Mouse (Mus musculus): ENCODE data around the gene Zcchc2.

Zcchc2 gene

GRCm38 (mm10) chr1:106064291-106064690 lies 74.1 kb downstream of the Zcchc2 start:
- in situ Hi-C loops (cut with MboI; ENCODE audit: unreplicated experiment in 2 of 2): loop anchor here (10.0 to 25.0 kb wide), 5 partner anchors 149 to 1373 kb away; partner anchors contain the start of genes Pign (in 1 of the 2) and Relch (in 1 of the 2)

DNA sequence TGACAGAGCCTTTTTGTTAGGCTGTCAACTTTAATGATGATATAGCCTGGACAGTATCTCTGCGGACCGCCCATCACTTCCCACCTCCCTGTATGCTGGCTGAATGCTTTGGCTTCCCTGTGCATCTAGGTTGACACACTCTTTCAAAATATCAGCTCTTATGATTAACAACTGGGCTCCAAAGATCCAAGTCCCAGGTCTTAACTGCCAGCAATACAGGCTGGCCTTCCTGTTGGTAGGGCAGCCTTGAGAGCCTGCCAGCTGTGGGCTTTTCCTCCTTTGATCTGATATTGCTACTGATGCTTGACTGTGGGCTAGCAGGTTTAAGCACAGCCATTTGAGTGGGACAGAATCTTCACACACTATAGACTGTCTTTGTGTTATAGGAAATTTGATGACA lies 74.5 kb downstream of the Zcchc2 start:
- in situ Hi-C loops (cut with MboI; ENCODE audit: unreplicated experiment in 2 of 2): loop anchor here (5.0 to 25.0 kb wide), 6 partner anchors 72 to 1373 kb away; partner anchors contain the start of genes Pign (in 1 of the 2), Relch (in 1 of the 2) and Zcchc2 (in 1 of the 2)

DNA sequence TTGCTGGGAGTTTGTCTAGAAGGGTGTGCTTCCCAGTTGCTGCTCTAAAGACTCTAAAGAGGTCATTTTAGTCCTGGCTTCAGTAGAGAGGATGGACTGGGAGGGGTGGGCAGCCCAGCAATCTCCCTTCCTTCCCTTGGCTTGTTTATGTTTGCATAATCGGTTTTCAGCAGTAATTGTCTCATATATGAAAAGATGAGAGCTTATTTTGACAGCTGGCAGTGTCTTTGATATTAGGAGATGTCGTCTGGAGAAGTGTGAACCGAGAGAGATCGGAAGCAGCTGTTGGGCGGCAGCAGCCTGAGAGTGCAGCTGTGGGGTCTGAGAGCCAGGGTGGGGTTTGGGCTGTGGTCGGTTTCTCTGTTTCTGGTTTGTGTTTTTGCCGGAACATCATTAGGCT lies 75.5 kb downstream of the Zcchc2 start:
- in situ Hi-C loops (cut with MboI; ENCODE audit: unreplicated experiment in 2 of 2): loop anchor here (5.0 to 25.0 kb wide), 6 partner anchors 73 to 1372 kb away; partner anchors contain the start of genes Pign (in 1 of the 2), Relch (in 1 of the 2) and Zcchc2 (in 1 of the 2)

GRCm38 (mm10) chr1:106067306-106067705 lies 77.1 kb downstream of the Zcchc2 start:
- in situ Hi-C loops (cut with MboI; ENCODE audit: unreplicated experiment in 2 of 2): loop anchor here (5.0 to 25.0 kb wide), 6 partner anchors 75 to 1370 kb away; partner anchors contain the start of genes Pign (in 1 of the 2), Relch (in 1 of the 2) and Zcchc2 (in 1 of the 2)

GRCm38 (mm10) chr1:106069867-106070543 lies 79.8 kb downstream of the Zcchc2 start:
- in situ Hi-C loops (cut with MboI; ENCODE audit: unreplicated experiment in 2 of 2): loop anchor here (5.0 to 25.0 kb wide), 10 partner anchors 77 to 1367 kb away; partner anchors contain the start of genes Pign (in 1 of the 2), Relch (in 1 of the 2) and Zcchc2 (in 1 of the 2)

- in situ Hi-C loops (cut with MboI; ENCODE audit: unreplicated experiment in 2 of 2): loop anchor here (5.0 to 25.0 kb wide), 8 partner anchors 76 to 1366 kb away; partner anchors contain the start of genes Pign (in 1 of the 2) and Relch (in 1 of the 2)
Measured at GRCm38 (mm10) chr1:106070814-106071213, 80.6 kb downstream of the Zcchc2 start.

DNA sequence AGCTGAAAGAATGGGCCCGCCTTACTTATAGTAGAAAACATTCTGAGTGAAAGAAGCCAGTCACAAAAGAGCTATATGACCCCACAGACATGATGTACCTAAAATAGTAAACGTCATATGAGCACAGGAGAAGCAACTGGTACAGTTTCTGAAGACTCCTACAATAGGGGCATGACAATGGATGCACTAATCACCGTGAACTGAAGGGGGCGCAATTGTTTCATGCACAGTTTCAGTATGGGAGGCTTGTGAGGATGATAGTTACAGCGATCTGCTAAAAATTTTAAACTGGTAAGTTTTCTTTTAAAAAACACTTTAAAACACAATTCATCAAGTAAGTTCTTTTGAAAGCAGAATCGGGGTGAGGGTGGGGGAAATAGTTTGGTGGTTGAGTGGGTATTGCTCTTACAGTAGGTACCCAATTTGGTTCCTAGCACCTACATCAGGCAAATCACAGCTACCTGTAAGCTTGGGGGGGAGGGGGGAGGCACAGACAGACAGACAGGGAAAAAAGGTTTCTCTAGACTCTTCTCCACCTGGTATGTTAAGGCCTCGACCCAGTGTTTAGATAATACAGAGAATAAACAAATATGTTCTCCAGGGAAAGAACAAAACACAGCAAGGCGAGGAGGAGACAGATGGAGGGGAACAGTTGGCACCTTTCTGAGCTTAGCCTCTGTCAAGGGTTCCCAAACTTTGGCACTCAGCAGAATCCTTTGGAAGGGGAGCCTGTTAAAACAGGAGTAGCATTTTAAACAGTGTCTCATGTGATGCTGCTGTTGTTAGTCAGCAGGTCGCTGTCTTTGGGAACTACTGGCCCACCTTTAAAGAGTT lies 81.2 kb downstream of the Zcchc2 start:
- in situ Hi-C loops (cut with MboI; ENCODE audit: unreplicated experiment in 2 of 2): loop anchor here (5.0 to 25.0 kb wide), 8 partner anchors 76 to 1366 kb away; partner anchors contain the start of genes Pign (in 1 of the 2) and Relch (in 1 of the 2)

- in situ Hi-C loops (cut with MboI; ENCODE audit: unreplicated experiment in 2 of 2): loop anchor here (5.0 to 25.0 kb wide), 8 partner anchors 75 to 1365 kb away; partner anchors contain the start of genes Pign (in 1 of the 2) and Relch (in 1 of the 2)
Measured at GRCm38 (mm10) chr1:106072071-106072440, 81.8 kb downstream of the Zcchc2 start.

DNA sequence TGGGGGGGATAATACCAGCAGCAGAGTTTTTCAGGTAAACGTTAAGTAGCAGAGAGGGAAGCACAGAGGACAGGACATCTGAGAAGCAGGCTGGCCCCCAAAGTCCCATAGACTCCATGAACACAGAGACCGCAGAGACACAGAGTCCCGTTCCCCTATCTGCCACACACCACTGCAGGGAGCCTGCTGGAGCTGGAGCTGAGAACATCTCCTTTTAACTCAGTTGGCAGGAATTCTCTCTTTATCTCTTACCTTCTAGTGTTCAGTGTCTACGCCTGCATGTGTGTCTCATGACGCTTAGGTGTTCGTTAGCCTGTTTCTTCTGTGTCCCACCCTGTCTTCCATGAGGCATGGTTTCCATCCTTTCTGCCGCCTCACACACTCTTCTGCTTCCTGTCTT lies 83.0 kb downstream of the Zcchc2 start:
- in situ Hi-C loops (cut with MboI; ENCODE audit: unreplicated experiment in 2 of 2): loop anchor here (5.0 to 25.0 kb wide), 8 partner anchors 74 to 1364 kb away; partner anchors contain the start of genes Pign (in 1 of the 2) and Relch (in 1 of the 2)

DNA sequence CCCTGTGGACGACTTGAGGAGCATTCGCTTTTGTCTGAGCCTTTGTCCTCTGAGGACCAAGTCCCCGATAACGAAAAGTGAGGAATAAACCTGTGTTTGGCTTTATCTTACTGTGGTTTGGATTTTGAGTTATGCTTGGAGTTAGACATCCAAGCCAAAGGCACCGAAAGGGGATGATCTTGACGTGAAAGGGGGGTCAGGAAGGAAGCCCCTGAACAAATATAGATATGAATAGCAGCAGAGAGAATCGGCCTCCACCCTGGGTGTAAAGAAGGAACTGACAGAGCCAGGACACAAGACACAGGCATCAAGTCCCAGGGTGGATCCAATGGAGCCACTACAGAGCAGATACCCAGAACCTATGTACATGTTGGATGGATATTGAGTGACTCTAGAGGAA lies 83.9 kb downstream of the Zcchc2 start:
- in situ Hi-C loops (cut with MboI; ENCODE audit: unreplicated experiment in 2 of 2): loop anchor here (5.0 to 25.0 kb wide), 8 partner anchors 73 to 1363 kb away; partner anchors contain the start of genes Pign (in 1 of the 2) and Relch (in 1 of the 2)

- in situ Hi-C loops (cut with MboI; ENCODE audit: unreplicated experiment in 2 of 2): loop anchor here (5.0 to 25.0 kb wide), 9 partner anchors 73 to 1363 kb away; partner anchors contain the start of genes Pign (in 1 of the 2) and Relch (in 1 of the 2)
Measured at GRCm38 (mm10) chr1:106074656-106075055, 84.5 kb downstream of the Zcchc2 start.

DNA sequence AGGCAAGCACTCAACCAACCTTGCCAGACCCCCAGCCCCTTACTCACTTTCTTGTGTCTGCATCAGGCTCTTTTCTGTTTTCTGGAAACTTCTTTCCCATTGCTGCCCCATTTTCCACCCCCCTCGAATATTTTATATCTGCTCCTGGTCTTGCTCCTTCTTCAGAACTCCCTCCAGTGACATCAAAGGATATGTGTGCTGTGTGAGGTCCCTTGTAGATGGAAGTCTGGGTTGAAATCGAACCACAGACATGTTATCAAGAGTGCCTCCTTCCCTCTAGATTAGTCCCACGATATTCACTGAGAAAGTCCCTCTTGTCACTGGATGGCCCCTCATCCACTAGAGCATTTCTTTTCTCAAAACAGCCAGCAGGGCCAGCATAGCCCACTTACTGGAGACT lies 86.4 kb downstream of the Zcchc2 start:
- in situ Hi-C loops (cut with MboI; ENCODE audit: unreplicated experiment in 2 of 2): loop anchor here in 1 of 2 experiments (25.0 kb wide), 1 partner anchor 661 kb away; no protein-coding TSS in a partner anchor

DNA sequence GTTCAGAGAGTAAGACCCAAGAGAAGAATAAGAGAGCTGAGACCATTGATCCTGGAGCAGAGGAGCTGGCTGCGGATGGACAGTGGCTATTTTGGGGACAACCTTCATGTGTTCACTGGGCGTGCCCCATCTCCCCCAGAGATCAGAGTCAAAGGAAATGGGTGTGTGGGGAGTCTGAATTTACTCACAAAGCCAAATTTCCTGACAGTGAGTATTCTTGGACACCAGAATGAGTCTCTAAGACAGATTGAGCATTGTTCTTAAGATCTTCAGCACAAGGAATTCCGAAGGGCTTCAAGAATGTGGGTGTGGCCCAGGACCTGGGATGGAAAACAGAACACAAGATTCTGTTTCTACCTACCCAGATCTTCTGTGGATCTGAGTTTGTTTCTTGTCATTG lies 87.0 kb downstream of the Zcchc2 start:
- in situ Hi-C loops (cut with MboI; ENCODE audit: unreplicated experiment in 2 of 2): loop anchor here in 1 of 2 experiments (25.0 kb wide), 1 partner anchor 660 kb away; no protein-coding TSS in a partner anchor
